Mouse (Mus musculus) stomach, embryonic 16.5 days (tissue): Measurements from ENCODE around the gene Smg9. TPM values are rescaled to one million over a fixed set of nuclear protein-coding genes. Genes with fewer than 3 reads are reported as not detected.
A peak's percentile ranks its signal among the peaks of the same experiment; 100 is the strongest.

Experiments
- ATAC-seq: fragments of 200-750 bp; cut with Nextera tagmentation; 2 replicates; pipeline ENCODE4 v1.8.0; 2017; ENCODE audit warnings: moderate number of reproducible peaks, moderate TSS enrichment; ENCODE audit not compliant: insufficient read depth, low FRiP score
- H3K27ac ChIP-seq: fragments of 300-500 bp; sonication (generic); 2 replicates; pipeline ENCODE4 v1.5.1; 2014; ENCODE audit warnings: low read length
- H3K27me3 ChIP-seq: fragments of 300-500 bp; sonication (generic); 2 replicates; pipeline ENCODE4 v1.6.1; 2014; ENCODE audit warnings: low read length, control low read depth, mixed read lengths; ENCODE audit not compliant: control insufficient read depth, insufficient read depth
- H3K36me3 ChIP-seq: fragments of 300-500 bp; sonication (generic); 2 replicates; pipeline ENCODE4 v1.6.1; 2014; ENCODE audit warnings: low read length; ENCODE audit not compliant: control insufficient read depth, insufficient read depth
- H3K4me1 ChIP-seq: fragments of 300-500 bp; sonication (generic); 2 replicates; pipeline ENCODE4 v1.6.1; 2014; ENCODE audit warnings: low read length, control low read depth, mixed read lengths; ENCODE audit not compliant: control insufficient read depth, insufficient read depth
- H3K4me2 ChIP-seq: fragments of 300-500 bp; sonication (generic); 2 replicates; pipeline ENCODE4 v1.6.1; 2014; ENCODE audit warnings: low read depth, low read length, mixed read lengths
- H3K4me3 ChIP-seq: fragments of 300-500 bp; sonication (generic); replicated peaks from 2 replicates; pipeline ENCODE4 v1.5.1; 2014; ENCODE audit warnings: mild to moderate bottlenecking, low read length
- H3K9ac ChIP-seq: fragments of 300-500 bp; sonication (generic); 2 replicates; pipeline ENCODE4 v1.6.1; 2014; ENCODE audit warnings: low read length
- H3K9me3 ChIP-seq: fragments of 300-500 bp; sonication (generic); replicated peaks from 2 replicates; pipeline ENCODE4 v1.6.1; 2016; ENCODE audit warnings: low read length, control low read depth; ENCODE audit not compliant: control insufficient read depth
- WGBS: fragments of 180-500 bp; shearing (Covaris S2); extraction: QIAGEN DNeasy Blood & Tissue Kit; methylation state at CpG from one replicate; pipeline ENCODE4 v1.1.7; 2014; 5-methylcytosine and 5-hydroxymethylcytosine counted together
- polyA plus RNA-seq: library from polyadenylated mRNA; unstranded; fragments of >200 nt; fragmentation: Nextera tagmentation; extraction: Ambion mirVana; gene quantifications from 2 replicates; pipeline ENCODE4 v1.2.1, GENCODE M21; 2015

Gene Smg9
- polyA plus RNA-seq, 1 experiment from 2014 or later = 21.3 TPM

DNA sequence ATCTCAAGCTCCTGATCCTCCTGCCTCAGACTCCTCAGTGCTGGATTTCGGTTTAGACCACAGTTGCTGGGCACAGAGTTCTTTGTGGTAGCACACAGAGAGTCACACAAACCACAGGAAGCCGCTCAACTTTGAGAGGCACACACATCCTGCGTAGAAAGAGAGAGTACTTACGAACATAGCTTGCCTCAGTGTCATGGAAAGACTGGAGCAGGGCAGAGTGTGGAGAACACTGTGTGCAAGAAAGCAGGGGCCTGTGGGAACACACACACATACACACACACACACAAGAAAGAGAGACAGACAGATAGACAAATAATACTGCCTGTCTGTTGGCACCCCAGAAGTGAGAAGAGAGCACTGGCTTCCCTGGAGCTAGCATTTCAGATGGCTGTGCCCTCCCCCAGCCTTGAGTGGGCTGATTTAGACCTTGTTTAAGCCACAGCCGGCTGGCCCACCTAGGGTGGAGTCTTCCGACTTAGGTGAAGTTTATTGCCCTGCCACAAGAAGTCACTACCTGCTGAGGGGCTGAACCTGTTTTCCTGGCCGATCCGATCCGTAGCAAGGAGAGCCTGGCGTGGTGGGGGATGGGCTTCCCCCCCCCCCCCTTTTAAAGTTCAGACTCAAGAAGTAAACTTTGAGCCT, 58.4 kb downstream of the Smg9 start:
- Histone ChIP-seq H3K9me3 (no peaks in the 10 kb centered on the region), H3K27me3 (no peaks in the 10 kb centered on the region), H3K9ac (no peak overlapping the region), H3K4me1 (peaks cover 8% of the 10 kb centered on the region; the same call in 1 of the 2 replicates), H3K36me3 (no peaks in the 10 kb centered on the region), H3K4me2 (no peak overlapping the region), H3K27ac (0 out of 2 replicates have a peak overlapping the region, but pooled peaks have one; percentile 6), H3K4me3 (no peak overlapping the region)
- 56% methylated on average over 10 of the region's 10 CpGs for WGBS
- ATAC-seq = no peak

DNA sequence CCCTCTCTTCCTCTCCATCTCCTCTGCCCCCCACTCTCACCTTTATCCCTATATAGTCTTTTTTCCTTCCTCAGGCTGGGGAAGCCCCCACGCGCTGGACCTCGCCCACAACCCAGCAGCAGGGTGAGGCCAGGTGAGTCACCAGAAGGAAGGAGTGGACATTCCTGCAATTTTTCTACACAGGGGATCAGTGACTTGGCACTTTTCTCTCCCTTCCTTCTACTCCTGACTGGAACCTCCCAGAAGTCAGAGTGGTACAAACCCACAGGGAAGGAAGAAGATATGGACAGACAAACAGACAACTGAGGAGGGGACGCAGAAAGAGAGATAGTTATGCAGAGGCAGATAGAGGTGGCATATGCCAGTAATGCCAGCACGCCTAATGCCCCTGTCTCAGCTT, 60.0 kb downstream of the Smg9 start:
- H3K36me3 ChIP-seq = no peaks in the 10 kb centered on the region
- peak overlapping the region; percentile 80 for H3K27ac ChIP-seq
- H3K9ac ChIP-seq = no peak overlapping the region
- WGBS = 60% methylated on average over 5 of the region's 5 CpGs
- H3K27me3 ChIP-seq = no peaks in the 10 kb centered on the region
- no peak overlapping the region for H3K4me2 ChIP-seq
- H3K9me3 ChIP-seq = no peaks in the 10 kb centered on the region
- no peak overlapping the region for H3K4me3 ChIP-seq
- peaks cover 8% of the 10 kb centered on the region; the same call in 1 of the 2 replicates for H3K4me1 ChIP-seq
- peak; percentile 44; the same call in 1 of the 2 replicates for ATAC-seq

DNA sequence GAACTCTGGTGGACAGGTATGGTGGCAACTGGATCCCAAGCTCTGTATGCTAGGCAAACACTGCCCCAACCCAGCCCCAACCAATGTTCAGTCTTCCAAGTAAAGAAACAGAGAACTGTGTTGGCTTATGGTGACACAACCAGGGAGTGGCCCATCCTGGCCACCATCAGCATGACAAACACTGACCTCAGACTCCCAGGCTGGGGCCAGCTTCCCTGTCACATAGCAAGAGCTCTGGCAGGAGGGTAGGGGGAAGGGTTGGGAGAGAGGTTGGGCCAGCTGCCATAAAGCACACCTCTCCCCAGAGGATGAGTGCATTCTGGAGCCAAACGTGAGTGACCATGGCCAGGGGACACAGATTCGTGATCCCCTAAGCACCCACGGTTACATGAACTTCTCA, 60.4 kb downstream of the Smg9 start:
- no peak overlapping the region for H3K9ac ChIP-seq
- no peaks in the 10 kb centered on the region for H3K9me3 ChIP-seq
- peaks cover 8% of the 10 kb centered on the region; the same call in 1 of the 2 replicates for H3K4me1 ChIP-seq
- no peak overlapping the region for H3K4me3 ChIP-seq
- 44% methylated on average over 3 of the region's 3 CpGs for WGBS
- ATAC-seq = peak; percentile 79
- no peaks in the 10 kb centered on the region for H3K36me3 ChIP-seq
- peak overlapping the region; percentile 80 for H3K27ac ChIP-seq
- H3K27me3 ChIP-seq = no peaks in the 10 kb centered on the region
- no peak overlapping the region for H3K4me2 ChIP-seq

DNA sequence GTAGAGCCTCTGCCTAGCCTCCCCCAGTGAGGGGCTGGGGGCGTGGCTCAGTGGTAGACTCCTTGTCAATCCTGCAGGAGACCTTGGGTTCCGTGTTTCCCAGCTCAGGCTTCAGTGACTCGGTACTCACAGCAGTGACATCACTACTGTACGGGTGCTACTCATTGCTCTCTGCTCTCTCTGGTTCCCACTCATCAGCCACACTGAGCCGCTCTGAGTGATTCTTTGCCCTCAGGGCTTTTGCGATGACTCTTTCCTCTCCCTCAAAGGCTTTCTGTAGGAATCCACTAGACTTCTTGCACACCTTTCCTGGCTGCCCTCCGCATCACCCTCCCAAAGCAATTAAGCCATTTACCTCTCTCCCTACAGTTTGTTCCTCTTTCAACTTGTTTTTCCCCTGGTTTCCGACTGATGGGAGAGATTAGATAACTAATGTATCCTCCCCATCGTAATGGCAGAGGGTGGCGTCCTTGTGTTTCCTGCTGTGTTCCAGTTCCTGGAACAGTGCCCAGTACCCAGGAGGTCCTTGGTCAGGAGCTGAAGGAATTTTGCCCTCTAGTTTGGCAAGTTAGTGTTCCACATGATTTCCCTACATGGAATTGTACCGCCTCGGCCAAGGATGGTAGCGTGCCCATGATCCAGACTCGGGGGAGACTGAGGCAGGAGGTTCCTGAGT, 62.1 kb downstream of the Smg9 start:
- ATAC-seq = no peak
- Histone ChIP-seq H3K4me1 (peaks cover 8% of the 10 kb centered on the region; the same call in 1 of the 2 replicates), H3K27ac (peak overlapping the region; percentile 48; the same call in 1 of the 2 replicates), H3K27me3 (no peaks in the 10 kb centered on the region), H3K9me3 (no peaks in the 10 kb centered on the region), H3K36me3 (no peaks in the 10 kb centered on the region), H3K4me3 (no peak overlapping the region), H3K9ac (no peak overlapping the region), H3K4me2 (no peak overlapping the region)
- 44% methylated on average over 14 of the region's 14 CpGs for WGBS

DNA sequence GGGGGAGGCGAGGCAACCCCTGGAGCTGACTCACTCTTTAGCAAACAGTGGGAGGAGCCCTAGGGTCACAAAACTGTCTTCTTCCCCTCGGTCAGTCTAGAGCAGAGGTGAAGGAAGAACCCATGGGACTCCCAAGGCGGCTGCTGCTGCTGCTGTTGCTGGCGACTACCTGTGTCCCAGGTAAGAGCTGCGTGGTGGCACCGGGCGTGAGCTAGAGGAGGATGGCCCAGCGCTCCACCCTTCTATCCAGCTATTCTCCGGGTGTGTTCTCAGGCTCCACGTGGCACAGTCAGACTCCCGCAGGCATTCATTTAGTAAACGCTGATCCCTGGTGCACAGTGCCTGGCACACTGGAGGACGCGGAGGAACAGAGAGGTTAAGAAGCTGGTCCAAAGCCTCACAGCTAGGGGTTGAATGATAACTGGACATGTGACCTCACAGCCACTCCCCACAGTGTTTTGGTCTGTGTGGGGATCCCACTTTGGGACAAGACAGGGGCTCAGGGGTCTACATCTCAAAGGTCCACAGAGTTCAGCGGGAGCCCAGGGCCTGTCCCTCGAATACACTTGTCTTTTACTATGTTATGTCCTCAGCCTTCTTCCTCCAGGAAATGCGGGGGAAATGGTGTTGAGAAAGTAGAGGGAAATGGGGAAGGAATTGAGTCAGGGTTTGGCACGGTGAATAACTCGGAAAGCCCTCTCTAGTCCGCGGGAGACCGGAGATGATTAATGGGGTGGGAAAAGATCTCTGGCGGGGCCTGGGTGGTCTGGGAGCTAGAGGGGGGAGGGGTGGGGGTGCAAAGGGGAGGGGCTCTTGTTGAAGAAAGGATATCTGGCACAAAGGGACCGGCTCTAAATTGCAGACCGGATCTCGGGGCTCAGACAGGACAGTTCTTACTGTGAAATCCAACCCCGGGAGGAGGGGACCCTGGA, 63.2 kb downstream of the Smg9 start, which contains the start of gene Plaur:
Gene Plaur (plus strand): TSS at position 97 of the 932 bp plus-strand sequence.
- H3K4me2 ChIP-seq = peak within 1 kb of the TSS; percentile 73
- H3K9ac ChIP-seq = peak within 1 kb of the TSS; percentile 69
- WGBS = 2% methylated on average over 27 of the region's 27 CpGs
- H3K36me3 ChIP-seq = no peaks in the 10 kb centered on the region
- H3K9me3 ChIP-seq = no peaks in the 10 kb centered on the region
- H3K27ac ChIP-seq = peak within 1 kb of the TSS; percentile 85
- H3K4me3 ChIP-seq = peak within 1 kb of the TSS; percentile 50
- ATAC-seq = peak; percentile 74
- H3K4me1 ChIP-seq = peaks cover 8% of the 10 kb centered on the region; the same call in 1 of the 2 replicates
- H3K27me3 ChIP-seq = no peaks in the 10 kb centered on the region

DNA sequence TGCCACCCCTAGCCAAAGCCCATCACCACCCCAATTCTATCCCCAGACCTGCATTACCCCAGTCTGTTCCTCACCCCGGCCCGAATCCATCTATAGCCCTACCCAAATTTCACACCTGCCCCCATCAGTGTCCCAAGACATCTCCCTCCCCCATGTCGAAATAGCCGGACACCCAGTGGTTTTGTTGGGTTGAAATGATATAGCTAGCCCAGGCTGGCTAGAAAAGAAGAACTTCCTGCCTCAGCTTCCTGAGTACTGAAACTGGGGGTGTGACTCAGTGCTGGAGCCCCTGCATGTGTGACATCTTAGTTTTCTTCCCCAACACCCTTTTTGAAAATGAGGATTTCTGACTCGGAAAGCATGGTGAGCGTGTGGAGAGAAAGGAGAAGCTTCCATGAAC, 67.4 kb downstream of the Smg9 start:
- Histone ChIP-seq H3K4me2 (no peak overlapping the region), H3K27ac (no peak overlapping the region), H3K4me1 (peaks cover under 1% of the 10 kb centered on the region; the same call in 1 of the 2 replicates), H3K9ac (no peak overlapping the region), H3K4me3 (no peak overlapping the region), H3K27me3 (no peaks in the 10 kb centered on the region), H3K36me3 (peaks cover 9% of the 10 kb centered on the region; the same call in 1 of the 2 replicates), H3K9me3 (peaks cover 7% of the 10 kb centered on the region; the same call in 1 of the 2 replicates)
- ATAC-seq = no peak
- 89% methylated on average over 6 of the region's 6 CpGs for WGBS

DNA sequence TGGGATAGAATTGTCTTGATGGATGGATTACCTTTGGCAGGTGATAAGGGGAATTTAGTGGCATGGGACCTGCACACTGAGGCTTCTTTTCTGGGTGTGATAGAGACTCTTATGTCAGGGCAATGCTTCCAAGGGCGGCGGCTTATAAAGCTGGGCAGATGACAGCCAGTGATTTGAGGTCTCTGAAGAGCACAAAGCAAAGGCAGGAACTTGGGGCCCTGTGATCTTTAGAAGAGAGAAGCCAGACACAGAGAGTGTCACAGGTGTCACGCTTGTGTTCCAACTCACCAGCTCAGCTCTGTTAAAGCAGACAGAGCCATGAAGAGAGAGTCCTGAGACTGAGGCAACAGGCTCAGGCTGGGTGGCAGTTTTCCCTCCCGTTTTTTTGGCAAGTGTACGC, 68.5 kb downstream of the Smg9 start:
- Histone ChIP-seq H3K4me2 (no peak overlapping the region), H3K27ac (no peak overlapping the region), H3K9ac (no peak overlapping the region), H3K4me3 (no peak overlapping the region), H3K9me3 (peaks cover 7% of the 10 kb centered on the region; the same call in 1 of the 2 replicates), H3K27me3 (no peaks in the 10 kb centered on the region), H3K36me3 (peaks cover 15% of the 10 kb centered on the region), H3K4me1 (no peaks in the 10 kb centered on the region; the same call in 1 of the 2 replicates)
- WGBS = 82% methylated on average over 5 of the region's 5 CpGs
- no peak for ATAC-seq

DNA sequence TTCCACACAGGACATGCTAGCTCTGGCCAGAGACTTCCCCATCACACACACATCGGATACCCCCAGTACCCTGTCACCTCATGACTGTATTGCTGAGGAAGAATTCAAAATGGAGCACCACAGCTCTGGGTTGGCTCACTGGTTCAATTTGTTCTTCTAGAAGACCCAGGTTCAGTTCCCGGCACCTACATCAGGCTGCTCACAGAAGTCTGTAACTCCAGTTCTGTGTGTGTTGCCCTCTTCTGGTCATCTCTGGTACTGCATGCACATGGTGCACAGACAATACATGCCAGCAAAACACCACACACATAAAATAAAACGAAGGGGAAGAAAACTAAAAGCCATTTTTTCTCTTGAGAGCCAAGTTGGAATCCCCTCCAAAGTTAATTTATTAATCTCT, 69.7 kb downstream of the Smg9 start:
- H3K4me1 ChIP-seq = no peaks in the 10 kb centered on the region
- peaks cover 7% of the 10 kb centered on the region; the same call in 1 of the 2 replicates for H3K9me3 ChIP-seq
- no peak overlapping the region for H3K4me3 ChIP-seq
- H3K27me3 ChIP-seq = no peaks in the 10 kb centered on the region
- H3K4me2 ChIP-seq = no peak overlapping the region
- peaks cover 16% of the 10 kb centered on the region for H3K36me3 ChIP-seq
- ATAC-seq = no peak
- WGBS = 80% methylated on average over 3 of the region's 3 CpGs
- H3K27ac ChIP-seq = no peak overlapping the region
- no peak overlapping the region for H3K9ac ChIP-seq
